In the genomic region with DNA sequence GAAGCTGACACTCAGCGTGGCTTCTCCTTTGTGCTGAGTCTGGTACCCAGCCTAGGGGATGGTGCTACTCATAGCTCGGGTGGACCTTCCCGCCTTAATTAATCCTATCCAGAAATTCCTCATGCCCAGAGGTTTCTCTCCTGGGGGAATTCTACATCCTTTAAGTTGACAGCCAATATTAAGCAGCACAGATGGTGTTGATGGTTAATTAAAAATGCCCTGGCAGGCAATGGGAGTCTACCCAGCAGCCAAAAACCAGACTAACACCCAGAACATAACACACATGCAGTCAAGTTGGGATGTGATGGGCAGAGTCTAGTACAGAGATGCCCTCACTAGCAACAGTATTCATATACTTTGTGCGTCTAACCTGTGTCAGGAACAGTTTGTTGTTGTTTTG, we compare ENCODE assay signal across 31 mouse cellular contexts.
"Had no signal": no experiment of that assay in that cellular context is flagged by ENCODE, and none has a peak within 500 bp of the region (broad histone marks: within the 10 kb centered on the region; RNA-seq: fewer than 3 reads in every experiment).

No protein-coding gene starts in this region.

- H3K27ac ChIP-seq: limb, embryonic 10.5 days; limb, embryonic 12.5 days; limb, embryonic 13.5 days; limb, embryonic 15.5 days; liver, embryonic 12.5 days; liver, embryonic 13.5 days; liver, embryonic 14.5 days; liver, embryonic 15.5 days; lung, embryonic 15.5 days; macrophage; midbrain, embryonic 10.5 days; midbrain, embryonic 12.5 days; midbrain, embryonic 13.5 days; midbrain, embryonic 15.5 days; neural tube, embryonic 12.5 days had no signal

- H3K4me1 ChIP-seq: limb, embryonic 12.5 days; limb, embryonic 13.5 days; midbrain, embryonic 10.5 days; midbrain, embryonic 12.5 days; midbrain, embryonic 13.5 days; midbrain, embryonic 15.5 days; neural tube, embryonic 12.5 days had no signal

- H3K27me3 ChIP-seq: limb, embryonic 12.5 days; limb, embryonic 13.5 days; limb, embryonic 15.5 days; liver, embryonic 12.5 days; liver, embryonic 13.5 days; liver, embryonic 15.5 days; lung, embryonic 15.5 days; midbrain, embryonic 12.5 days; midbrain, embryonic 13.5 days; midbrain, embryonic 15.5 days; neural tube, embryonic 12.5 days had no signal

- H3K9me3 ChIP-seq: limb, embryonic 10.5 days; limb, embryonic 12.5 days; limb, embryonic 13.5 days; limb, embryonic 15.5 days; liver, embryonic 12.5 days; liver, embryonic 13.5 days; liver, embryonic 15.5 days; lung, embryonic 15.5 days; megakaryocyte, embryonic 14.5 days; midbrain, embryonic 10.5 days; midbrain, embryonic 12.5 days; midbrain, embryonic 13.5 days; midbrain, embryonic 15.5 days; neural tube, embryonic 12.5 days had no signal

- H3K9ac ChIP-seq: limb, embryonic 12.5 days; limb, embryonic 13.5 days; limb, embryonic 15.5 days; liver, embryonic 12.5 days; liver, embryonic 13.5 days; liver, embryonic 14.5 days; liver, embryonic 15.5 days; liver, postnatal 0 days; lung, embryonic 14.5 days; lung, embryonic 15.5 days; midbrain, embryonic 12.5 days; midbrain, embryonic 13.5 days; midbrain, embryonic 15.5 days; neural tube, embryonic 12.5 days had no signal

- ATAC-seq: liver, embryonic 12.5 days; liver, postnatal 0 days; lung, postnatal 0 days; midbrain, embryonic 13.5 days; midbrain, embryonic 15.5 days had no signal

- H3K4me3 ChIP-seq: limb, embryonic 10.5 days; limb, embryonic 12.5 days; limb, embryonic 13.5 days; limb, embryonic 15.5 days; liver, embryonic 12.5 days; liver, embryonic 13.5 days; liver, embryonic 15.5 days; lung, embryonic 15.5 days; megakaryocyte, embryonic 14.5 days; midbrain, embryonic 10.5 days; midbrain, embryonic 12.5 days; midbrain, embryonic 13.5 days; midbrain, embryonic 15.5 days; myocyte; neural tube, embryonic 12.5 days had no signal

- H3K4me2 ChIP-seq: limb, embryonic 12.5 days; limb, embryonic 13.5 days; limb, embryonic 15.5 days; liver, embryonic 11.5 days; liver, embryonic 12.5 days; liver, embryonic 13.5 days; liver, embryonic 15.5 days; lung, embryonic 14.5 days; lung, embryonic 15.5 days; midbrain, embryonic 11.5 days; midbrain, embryonic 12.5 days; midbrain, embryonic 13.5 days; midbrain, embryonic 15.5 days; neural tube, embryonic 12.5 days had no signal

- DNase-seq: left cerebral cortex, postnatal 4 days; liver; liver, embryonic 13.5 days; liver, postnatal 0 days; lung, adult 18-20 months; lung, adult 2 months; lung, embryonic 14.5 days; lung, postnatal 10 days; lung, postnatal 14 days; lung, postnatal 36 days; lung, postnatal 4 days; midbrain, embryonic 14.5 days had no signal

- H3K36me3 ChIP-seq: limb, embryonic 10.5 days; limb, embryonic 12.5 days; limb, embryonic 13.5 days; limb, embryonic 15.5 days; liver, embryonic 12.5 days; liver, embryonic 13.5 days; liver, embryonic 15.5 days; lung, embryonic 15.5 days; midbrain, embryonic 10.5 days; midbrain, embryonic 12.5 days; midbrain, embryonic 13.5 days; midbrain, embryonic 15.5 days; neural tube, embryonic 12.5 days had no signal
